Comparison of ENCODE assay signal across 8 mouse cellular contexts in the genomic region with DNA sequence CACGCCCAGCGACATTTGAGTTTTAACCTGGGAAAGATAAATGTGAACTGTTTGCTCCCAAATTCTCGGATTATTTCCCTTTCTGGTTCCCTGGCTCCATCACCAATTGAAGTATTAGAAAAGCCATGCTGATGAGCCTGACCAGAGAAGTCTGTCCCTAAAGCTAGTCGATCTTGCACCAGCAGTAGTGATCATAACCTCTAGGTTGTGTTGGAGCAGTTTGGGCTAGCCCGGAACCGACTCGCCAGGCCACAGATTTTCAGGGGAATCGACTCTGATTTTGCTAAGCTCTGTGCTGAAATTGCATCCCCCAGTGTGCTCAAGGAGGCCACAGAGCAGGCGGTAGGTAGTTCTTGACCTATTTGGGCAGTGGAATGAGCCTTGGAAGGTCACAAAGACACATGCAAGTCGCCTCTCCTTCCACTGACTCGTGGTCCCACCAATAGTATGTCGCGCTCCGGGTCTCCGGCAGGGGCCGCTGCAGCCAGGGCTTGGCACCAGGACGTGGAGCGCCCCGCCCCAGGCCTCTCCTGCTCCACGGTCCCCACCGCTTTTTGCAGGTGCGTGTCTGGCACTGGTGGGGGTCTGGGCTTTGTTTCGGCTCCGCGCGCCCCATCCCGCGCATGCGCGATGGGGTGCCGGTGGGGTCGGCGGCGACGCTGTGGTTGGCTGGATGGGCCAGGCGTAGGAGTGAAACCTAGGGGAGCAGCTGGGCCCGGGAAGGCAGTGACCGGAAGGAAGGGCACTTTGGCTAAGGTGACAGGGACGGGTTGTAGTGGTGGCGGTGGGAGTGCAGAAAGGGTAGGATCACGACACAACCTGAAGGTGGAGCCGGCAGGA. TPM values are rescaled to one million over a fixed set of nuclear protein-coding genes. Genes with fewer than 3 reads are reported as not detected.
DNase-seq lines count a peak whose midpoint lies in the region; ATAC-seq and TF ChIP-seq lines count a peak whose summit lies in the region.

Sirt5 (plus strand) TSS at position 512 of the 840 bp plus-strand sequence.

- peak within 1 kb of the TSS; percentile 76 for H3K9ac ChIP-seq in forebrain, postnatal 0 days
- H3K9ac ChIP-seq in lung, embryonic 16.5 days (ENCODE audit: low read length): peak within 1 kb of the TSS; percentile 78

- peak; percentile 35 for TF ChIP-seq CTCF in G1E (IDR thresholded peaks at IDR 0.05; ENCODE audit: low read depth, low read length)
- peak; percentile 86 for TF ChIP-seq CTCF in forebrain, postnatal 0 days (IDR thresholded peaks at IDR 0.05; ENCODE audit: low read depth)

- peak within 1 kb of the TSS; percentile 84 for H3K4me2 ChIP-seq in forebrain, postnatal 0 days (ENCODE audit: low read depth)
- peak within 1 kb of the TSS; percentile 88 for H3K4me2 ChIP-seq in lung, embryonic 16.5 days (ENCODE audit: low read depth, low read length)

- ATAC-seq in G1E (ENCODE audit: extremely low read depth, insufficient number of reproducible peaks, low FRiP score, poor library complexity, severe bottlenecking): peak; percentile 45
- peak; percentile 98 for ATAC-seq in forebrain, postnatal 0 days
- ATAC-seq in hematopoietic stem cell, adult 5-6 weeks (replicated peaks in 1 of 2; ENCODE audit: insufficient read depth in 1 of 2, low FRiP score in 2 of 2, low TSS enrichment in 1 of 2, low read depth in 1 of 2, poor library complexity in 2 of 2, severe bottlenecking in 2 of 2): peak; percentile 98 to 99
- peak; percentile 91 for ATAC-seq in lung, embryonic 16.5 days (ENCODE audit: low read depth)

- no peaks in the 10 kb centered on the region for H3K9me3 ChIP-seq in G1E (replicated peaks)
- H3K9me3 ChIP-seq in forebrain, postnatal 0 days (ENCODE audit: low read length): no peaks in the 10 kb centered on the region
- H3K9me3 ChIP-seq in lung, embryonic 16.5 days (ENCODE audit: control insufficient read depth, low read length): no peaks in the 10 kb centered on the region

- H3K4me1 ChIP-seq in G1E (ENCODE audit: insufficient read depth, low read depth, low read length): peaks cover 14% of the 10 kb centered on the region
- H3K4me1 ChIP-seq in forebrain, postnatal 0 days (ENCODE audit: insufficient read depth): peaks cover 6% of the 10 kb centered on the region
- no peaks in the 10 kb centered on the region; the same call in 1 of the 2 replicates for H3K4me1 ChIP-seq in lung, embryonic 16.5 days (replicated peaks; ENCODE audit: control insufficient read depth, insufficient read depth, low read length)

- WGBS in forebrain, postnatal 0 days: 18% methylated on average over 42 of the region's 42 CpGs
- WGBS in lung, embryonic 16.5 days: 14% methylated on average over 41 of the region's 42 CpGs

- H3K4me3 ChIP-seq in G1E (ENCODE audit: low read depth, low read length): peak within 1 kb of the TSS; percentile 74
- peak within 1 kb of the TSS; percentile 65 for H3K4me3 ChIP-seq in forebrain, postnatal 0 days (ENCODE audit: low read depth, low read length)
- H3K4me3 ChIP-seq in lung, embryonic 16.5 days (ENCODE audit: low read length): peak within 1 kb of the TSS; percentile 68

- peak within 1 kb of the TSS; percentile 77 for H3K27ac ChIP-seq in forebrain, postnatal 0 days (ENCODE audit: low read depth, low read length)
- H3K27ac ChIP-seq in lung, embryonic 16.5 days (ENCODE audit: low read length): peak within 1 kb of the TSS; percentile 32

- H3K27me3 ChIP-seq in G1E (ENCODE audit: insufficient read depth, low read length): peaks cover 10% of the 10 kb centered on the region; the same call in 1 of the 2 replicates
- H3K27me3 ChIP-seq in forebrain, postnatal 0 days (ENCODE audit: insufficient read depth, low read length): no peaks in the 10 kb centered on the region
- no peaks in the 10 kb centered on the region for H3K27me3 ChIP-seq in lung, embryonic 16.5 days (ENCODE audit: control insufficient read depth, insufficient read depth, low read depth, low read length)

- no peaks in the 10 kb centered on the region for H3K36me3 ChIP-seq in G1E (replicated peaks)
- H3K36me3 ChIP-seq in forebrain, postnatal 0 days (ENCODE audit: insufficient read depth): no peaks in the 10 kb centered on the region
- H3K36me3 ChIP-seq in lung, embryonic 16.5 days (ENCODE audit: control insufficient read depth, insufficient read depth, low read length): no peaks in the 10 kb centered on the region

- DNase-seq in G1E (ENCODE audit: low spot score): peak; percentile 64
- peak; percentile 92 to 94 for DNase-seq in cerebellum, adult 18-20 months
- DNase-seq in forebrain, postnatal 0 days: peak; percentile 93
- DNase-seq in layer of hippocampus, adult 9-10 months (ENCODE audit: low spot score): peak; percentile 59
- DNase-seq in ovary, postnatal 10 days (ENCODE audit: low spot score): peak; percentile 73
- DNase-seq in thymus, postnatal 10 days (ENCODE audit: low spot score in 2 of 2): peak; percentile 96 to 99

RNA-seq across cellular contexts. Expression of gene Sirt5, which starts in this region (rescaled TPM):
- total RNA-seq in G1E (2014; fragmentation: Nextera tagmentation): 5.5 and 7.5 TPM in 2 replicates
- 5.5 and 5.6 TPM in 2 replicates for total RNA-seq in G1E (2017)
- polyA plus RNA-seq in G1E (2012): 5.2 and 5.7 TPM in 2 replicates
- 22.7 and 22.8 TPM in 2 replicates for total RNA-seq in forebrain, postnatal 0 days (2014; rRNA removed)
- polyA plus RNA-seq in forebrain, postnatal 0 days (2015; fragmentation: Nextera tagmentation; extraction: Ambion mirVana): 26.8 and 29.0 TPM in 2 replicates
- 18.2 and 24.1 TPM in 2 replicates for total RNA-seq in hematopoietic stem cell, adult 5-6 weeks (2017)
- polyA plus RNA-seq in lung, embryonic 16.5 days (2015; fragmentation: Nextera tagmentation; extraction: Ambion mirVana): 22.3 and 24.9 TPM in 2 replicates

Comparison
In these comparisons a context has a peak if more than half of its experiments do, and no peak if none do; other contexts are left out.
1. Peak in every context shown above with its lines: DNase-seq, ATAC-seq, H3K4me3 ChIP-seq and H3K27ac ChIP-seq.
2. ATAC-seq: peak in every context shown above with its lines; median percentile 98 in hematopoietic stem cell, adult 5-6 weeks; 98 in forebrain, postnatal 0 days; 91 in lung, embryonic 16.5 days; 45 in G1E.